Mouse (Mus musculus): ENCODE results near the gene Palmd.

Gene Palmd

GRCm38 (mm10) chr3:116968540-116968997, at the start of gene Palmd:
Gene Palmd, minus strand, starts transcription at chr3:116968987.
- peak; percentile 61 for DNase-seq (ENCODE audit: low spot score)

GRCm38 (mm10) chr3:117010182-117010581, 41.4 kb upstream of the Palmd start:
- DNase-seq (ENCODE audit: low spot score), result no peak

- DNase-seq (ENCODE audit: low spot score), result peak; percentile 47
Observed at GRCm38 (mm10) chr3:117007340-117007739, 38.6 kb upstream of the Palmd start.

GRCm38 (mm10) chr3:117006636-117007035, 37.8 kb upstream of the Palmd start:
- DNase-seq (ENCODE audit: low spot score), result no peak

GRCm38 (mm10) chr3:117003379-117003778, 34.6 kb upstream of the Palmd start:
- no peak for DNase-seq (ENCODE audit: low spot score)

- DNase-seq (ENCODE audit: low spot score), result no peak
Observed at GRCm38 (mm10) chr3:117001686-117002485, 33.1 kb upstream of the Palmd start.

GRCm38 (mm10) chr3:116993011-116993410, 24.2 kb upstream of the Palmd start:
- no peak for DNase-seq (ENCODE audit: low spot score)

GRCm38 (mm10) chr3:116991180-116991579, 22.4 kb upstream of the Palmd start:
- DNase-seq (ENCODE audit: low spot score), result no peak

- no peak for DNase-seq (ENCODE audit: low spot score)
Observed at GRCm38 (mm10) chr3:116988221-116988620, 19.4 kb upstream of the Palmd start.

GRCm38 (mm10) chr3:116986451-116986850, 17.7 kb upstream of the Palmd start:
- DNase-seq (ENCODE audit: low spot score), result no peak

GRCm38 (mm10) chr3:116985741-116986140, 17.0 kb upstream of the Palmd start:
- DNase-seq (ENCODE audit: low spot score), result peak; percentile 52

GRCm38 (mm10) chr3:116985042-116985455, 16.3 kb upstream of the Palmd start:
- no peak for DNase-seq (ENCODE audit: low spot score)

- no peak for DNase-seq (ENCODE audit: low spot score)
Observed at GRCm38 (mm10) chr3:116981811-116982575, 13.2 kb upstream of the Palmd start.

- no peak for DNase-seq (ENCODE audit: low spot score)
Observed at GRCm38 (mm10) chr3:116969786-116970185, 999 bp upstream of the Palmd start.

GRCm38 (mm10) chr3:116969003-116969402, 216 bp upstream of the Palmd start:
- DNase-seq (ENCODE audit: low spot score), result no peak

GRCm38 (mm10) chr3:116967967-116968366, 820 bp downstream of the Palmd start, which contains the start of gene 4930455H04Rik:
Gene 4930455H04Rik, plus strand, starts transcription at chr3:116968267.
- DNase-seq (ENCODE audit: low spot score), result no peak

- DNase-seq (ENCODE audit: low spot score), result no peak
Observed at GRCm38 (mm10) chr3:116967436-116967835, 1.4 kb downstream of the Palmd start.

- no peak for DNase-seq (ENCODE audit: low spot score)
Observed at GRCm38 (mm10) chr3:116966800-116967199, 2.0 kb downstream of the Palmd start.

GRCm38 (mm10) chr3:116966225-116966624, 2.6 kb downstream of the Palmd start:
- DNase-seq (ENCODE audit: low spot score), result peak; percentile 60

GRCm38 (mm10) chr3:116964426-116964825, 4.4 kb downstream of the Palmd start:
- peak; percentile 21 for DNase-seq (ENCODE audit: low spot score)

GRCm38 (mm10) chr3:116963213-116963612, 5.6 kb downstream of the Palmd start:
- DNase-seq (ENCODE audit: low spot score), result no peak

- no peak for DNase-seq (ENCODE audit: low spot score)
Observed at GRCm38 (mm10) chr3:116961354-116962142, 7.2 kb downstream of the Palmd start.

Data from layer of hippocampus, adult 11-12 months (tissue).